Mouse (Mus musculus) kidney, adult 2 months (tissue): ENCODE data around the gene Gm16253. TPM values are rescaled to one million over a fixed set of nuclear protein-coding genes. Genes with fewer than 3 reads are reported as not detected.

Experiments used
- DNase-seq: peaks from one replicate; pipeline ENCODE4 v3.0.0; 2021
- H3K27ac ChIP-seq: fragments of 200-500 bp; 2 replicates; pipeline ENCODE4 v1.5.1; 2012; ENCODE audit warnings: low read depth, low read length, control low read depth, inconsistent platforms; ENCODE audit not compliant: insufficient read depth
- H3K27me3 ChIP-seq: fragments of 200-500 bp; replicated peaks from 2 replicates; pipeline ENCODE4 v1.6.1; 2012; ENCODE audit warnings: mild to moderate bottlenecking, moderate library complexity, low read length, inconsistent platforms; ENCODE audit not compliant: control insufficient read depth, insufficient read depth
- H3K36me3 ChIP-seq: fragments of 200-500 bp; 2 replicates; pipeline ENCODE4 v1.6.1; 2012; ENCODE audit warnings: mild to moderate bottlenecking, moderate library complexity, low read length, inconsistent platforms; ENCODE audit not compliant: control insufficient read depth, insufficient read depth
- H3K4me1 ChIP-seq: fragments of 200-500 bp; 2 replicates; pipeline ENCODE4 v1.6.1; 2011; ENCODE audit warnings: low read length; ENCODE audit not compliant: control insufficient read depth, insufficient read depth
- H3K4me3 ChIP-seq: fragments of 200-500 bp; 2 replicates; pipeline ENCODE4 v1.5.1; 2011; ENCODE audit warnings: mild to moderate bottlenecking, low read depth, low read length, control low read depth; ENCODE audit not compliant: insufficient read depth
- CTCF ChIP-seq: fragments of 200-500 bp; conservative IDR thresholded peaks from 2 replicates; pipeline ENCODE4 v1.5.1; 2011; ENCODE audit warnings: low read depth, mild to moderate bottlenecking, control low read depth, low read length, moderate library complexity, mixed read lengths; ENCODE audit not compliant: insufficient read depth, insufficient read length
- POLR2A ChIP-seq: fragments of 200-500 bp; IDR thresholded peaks from one replicate; pipeline ENCODE4 v1.6.1; 2011; ENCODE audit warnings: low read depth, low read length, control low read depth
- WGBS: fragments of 180-500 bp; shearing (Covaris S2); methylation state at CpG from one replicate; pipeline ENCODE4 v1.1.7; 2018; 5-methylcytosine and 5-hydroxymethylcytosine counted together
- polyA plus RNA-seq: library from polyadenylated mRNA; depleted of rRNA; stranded (reverse); fragments of >200 nt; gene quantifications from 2 replicates; pipeline ENCODE4 v1.2.3, GENCODE M21; 2012

Gene Gm16253
- polyA plus RNA-seq, 1 experiment, result not detected

DNA sequence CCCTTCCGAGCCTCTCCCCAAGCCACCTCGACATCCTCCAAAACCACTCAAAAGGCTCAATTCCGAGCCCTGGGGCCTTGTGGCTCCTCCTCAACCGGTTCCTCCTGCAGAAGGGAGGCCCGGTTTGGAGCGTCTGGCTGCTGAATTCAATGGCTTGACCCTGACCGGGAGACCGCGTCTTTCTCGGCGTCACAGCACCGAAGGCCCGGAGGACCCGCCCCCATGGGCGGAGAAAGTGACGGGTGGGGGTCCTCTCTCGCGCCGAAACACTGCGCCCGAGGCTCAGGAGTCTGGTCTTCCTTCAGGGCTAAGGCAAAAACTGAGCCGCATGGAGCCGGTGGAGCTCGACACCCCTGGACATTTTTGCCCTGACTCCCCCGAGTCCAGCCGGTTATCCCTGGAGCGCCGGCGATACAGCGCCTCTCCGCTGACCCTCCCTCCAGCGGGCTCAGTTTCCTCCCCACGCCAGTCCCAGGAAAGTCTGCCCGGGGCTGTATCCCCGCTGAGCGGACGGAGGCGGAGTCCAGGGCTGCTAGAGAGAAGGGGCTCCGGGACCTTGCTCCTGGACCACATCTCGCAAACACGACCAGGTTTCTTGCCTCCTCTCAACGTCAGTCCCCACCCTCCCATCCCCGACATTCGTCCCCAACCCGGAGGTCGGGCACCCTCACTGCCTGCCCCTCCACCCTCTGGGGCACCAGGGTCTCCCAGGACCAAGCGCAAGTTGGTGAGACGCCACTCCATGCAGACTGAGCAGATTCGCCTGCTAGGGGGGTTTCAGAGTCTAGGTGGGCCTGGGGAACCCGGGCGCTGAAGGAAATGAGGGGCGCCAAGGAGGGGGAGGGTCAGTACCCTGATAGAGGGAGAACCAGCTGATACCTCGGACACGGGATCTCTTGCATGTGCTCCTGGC lies 21.6 kb downstream of the Gm16253 start:
- Histone ChIP-seq H3K4me3 (peak overlapping the region; percentile 31), H3K4me1 (no peaks in the 10 kb centered on the region), H3K27me3 (0 out of 2 replicates have a peak, but pooled peaks cover 1% of the 10 kb centered on the region), H3K36me3 (no peaks in the 10 kb centered on the region), H3K27ac (no peak overlapping the region)
- no peak for TF ChIP-seq CTCF
- WGBS, result 7% methylated on average over 54 of the region's 54 CpGs
- DNase-seq, result peak; percentile 78

- no peak overlapping the region for H3K27ac ChIP-seq
- 82% methylated on average over 8 of the region's 8 CpGs for WGBS
- no peak for DNase-seq
- TF ChIP-seq POLR2A (no peak), CTCF (no peak)
- H3K4me3 ChIP-seq, result no peak overlapping the region
- H3K4me1 ChIP-seq, result no peaks in the 10 kb centered on the region
- no peaks in the 10 kb centered on the region for H3K36me3 ChIP-seq
- 0 out of 2 replicates have a peak, but pooled peaks cover 1% of the 10 kb centered on the region for H3K27me3 ChIP-seq
These were observed 22.2 kb downstream of the Gm16253 start for GRCm38 (mm10) chr3:96599069-96599393.

GRCm38 (mm10) chr3:96599411-96599810 lies 22.6 kb downstream of the Gm16253 start:
- Histone ChIP-seq H3K4me1 (no peaks in the 10 kb centered on the region), H3K36me3 (no peaks in the 10 kb centered on the region), H3K4me3 (no peak overlapping the region), H3K27me3 (0 out of 2 replicates have a peak, but pooled peaks cover 1% of the 10 kb centered on the region), H3K27ac (no peak overlapping the region)
- DNase-seq, result no peak
- 97% methylated on average over 3 of the region's 3 CpGs for WGBS
- TF ChIP-seq CTCF (no peak), POLR2A (no peak)

GRCm38 (mm10) chr3:96600639-96601250 lies 24.0 kb downstream of the Gm16253 start, which contains the start of gene Lix1l:
Gene Lix1l (plus strand): TSS chr3:96601149.
- TF ChIP-seq CTCF, result no peak
- TF ChIP-seq POLR2A, result no peak
- Histone ChIP-seq H3K4me3 (peak within 1 kb of the TSS; percentile 62), H3K4me1 (no peaks in the 10 kb centered on the region), H3K27me3 (0 out of 2 replicates have a peak, but pooled peaks cover 1% of the 10 kb centered on the region), H3K36me3 (no peaks in the 10 kb centered on the region), H3K27ac (peak within 1 kb of the TSS; percentile 61; the same call in 1 of the 2 replicates)
- WGBS, result 1% methylated on average over 27 of the region's 27 CpGs
- peak; percentile 96 for DNase-seq

DNA sequence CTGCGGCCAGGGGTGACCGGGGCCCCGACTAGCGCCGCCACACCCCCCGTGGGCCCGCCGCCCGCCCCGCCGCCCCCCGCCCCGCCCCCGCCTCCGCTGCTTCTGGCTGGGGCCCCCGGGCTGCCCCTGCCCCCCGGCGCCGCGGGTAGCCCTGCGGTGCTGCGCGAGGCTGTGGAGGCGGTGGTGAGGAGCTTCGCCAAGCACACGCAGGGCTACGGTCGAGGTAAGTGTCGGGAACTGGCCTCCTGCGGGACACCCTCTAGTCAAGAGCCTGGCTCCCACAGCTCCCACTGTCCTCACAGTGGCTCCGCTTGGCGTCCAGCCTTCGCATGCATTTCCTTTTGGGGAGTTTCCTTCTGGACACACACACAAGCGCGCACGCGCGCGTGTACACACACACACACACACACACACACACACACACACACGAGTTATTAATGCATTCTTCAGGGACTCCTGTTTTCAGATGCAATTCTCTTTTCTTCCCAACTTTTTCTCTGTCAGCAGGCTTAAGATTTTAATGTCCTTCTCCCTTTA lies 24.5 kb downstream of the Gm16253 start:
- TF ChIP-seq CTCF (no peak), POLR2A (peak; percentile 35)
- Histone ChIP-seq H3K27me3 (0 out of 2 replicates have a peak, but pooled peaks cover 1% of the 10 kb centered on the region), H3K27ac (peak overlapping the region; percentile 61; the same call in 1 of the 2 replicates), H3K4me1 (no peaks in the 10 kb centered on the region), H3K4me3 (peak overlapping the region; percentile 62), H3K36me3 (no peaks in the 10 kb centered on the region)
- 3% methylated on average over 39 of the region's 40 CpGs for whole genome bisulfite sequencing
- DNase-seq, result peak; percentile 83

- peak; percentile 43 for DNase-seq
- H3K27me3 ChIP-seq, result 0 out of 2 replicates have a peak, but pooled peaks cover 1% of the 10 kb centered on the region
- TF ChIP-seq CTCF (no peak), POLR2A (no peak)
- peak overlapping the region; percentile 61 for H3K27ac ChIP-seq
- no peak overlapping the region; the same call in 1 of the 2 replicates for H3K4me3 ChIP-seq
- WGBS, result 36% methylated on average over 10 of the region's 10 CpGs
- no peaks in the 10 kb centered on the region for H3K36me3 ChIP-seq
- H3K4me1 ChIP-seq, result no peaks in the 10 kb centered on the region
These were observed 25.3 kb downstream of the Gm16253 start for GRCm38 (mm10) chr3:96601941-96602703.
